Mouse (Mus musculus) liver (tissue): ENCODE data around the gene Vmn1r41.

Source experiments
- DNase-seq: peaks from one replicate; pipeline ENCODE4 v3.0.0-alpha.2; 2020; ENCODE audit warnings: mixed read lengths

Gene Vmn1r41

DNA sequence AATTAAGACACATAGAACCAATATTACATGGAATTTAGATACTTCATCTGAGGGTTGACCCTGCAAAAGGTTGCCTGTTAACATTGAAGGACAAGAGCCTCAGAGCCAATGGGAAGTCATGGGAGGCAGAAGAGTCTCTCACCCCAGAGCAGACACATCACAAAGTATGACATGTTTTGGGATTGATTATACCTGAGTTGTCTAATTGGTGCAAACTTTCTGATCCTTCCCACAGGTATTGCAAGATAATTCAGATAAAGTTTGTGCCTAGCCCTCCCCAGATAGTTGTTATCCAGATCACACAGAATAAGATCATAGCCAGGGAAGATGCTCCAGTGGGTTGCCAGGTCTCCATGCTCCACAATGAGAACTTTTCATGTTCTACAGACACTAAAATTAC, at the start of gene Vmn1r41:
Gene Vmn1r41 (plus strand): TSS at position 301 of the 400 bp plus-strand sequence.
- no peak for DNase-seq

DNA sequence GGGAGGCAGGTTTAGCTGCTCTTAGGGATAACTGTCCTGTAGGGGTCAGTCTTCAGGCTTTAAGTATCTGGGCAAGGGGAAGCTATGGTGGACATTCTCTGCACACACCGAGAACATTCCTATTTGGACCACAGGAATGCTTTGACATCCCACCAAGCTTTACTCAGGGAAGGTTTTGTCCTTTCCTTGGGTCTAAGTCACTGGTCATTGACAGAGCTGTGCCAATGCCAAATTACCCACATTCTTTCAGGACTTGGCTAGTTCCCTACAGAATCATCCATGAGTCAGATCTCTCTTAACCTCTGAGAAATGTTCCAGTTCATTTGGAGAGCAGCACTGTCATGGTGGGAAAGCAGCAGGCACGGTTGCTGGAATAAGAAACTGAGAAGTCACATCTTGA, 33.9 kb upstream of the Vmn1r41 start:
- no peak for DNase-seq

DNA sequence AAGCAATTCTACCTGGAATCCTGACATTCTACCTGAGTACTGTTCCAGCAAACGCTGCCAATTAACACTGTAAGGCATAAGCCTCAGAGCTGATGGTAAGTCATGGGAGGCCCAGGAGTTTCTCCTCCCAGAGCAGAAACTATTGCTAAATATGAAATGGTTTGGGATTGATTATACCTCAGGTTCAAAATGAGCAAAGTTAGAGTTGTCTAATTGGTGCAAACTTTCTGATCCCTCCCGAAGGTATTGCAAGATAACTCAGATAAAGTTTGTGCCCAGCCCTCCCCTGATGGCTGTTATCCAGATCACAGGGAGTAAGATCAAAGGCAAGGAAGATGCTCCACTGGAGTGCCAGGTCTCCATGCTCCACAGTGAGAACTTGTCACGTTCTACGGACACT, 33.3 kb upstream of the Vmn1r41 start, which contains the start of gene Vmn1r40:
Gene Vmn1r40 (plus strand): TSS at position 301 of the 400 bp plus-strand sequence.
- no peak for DNase-seq

DNA sequence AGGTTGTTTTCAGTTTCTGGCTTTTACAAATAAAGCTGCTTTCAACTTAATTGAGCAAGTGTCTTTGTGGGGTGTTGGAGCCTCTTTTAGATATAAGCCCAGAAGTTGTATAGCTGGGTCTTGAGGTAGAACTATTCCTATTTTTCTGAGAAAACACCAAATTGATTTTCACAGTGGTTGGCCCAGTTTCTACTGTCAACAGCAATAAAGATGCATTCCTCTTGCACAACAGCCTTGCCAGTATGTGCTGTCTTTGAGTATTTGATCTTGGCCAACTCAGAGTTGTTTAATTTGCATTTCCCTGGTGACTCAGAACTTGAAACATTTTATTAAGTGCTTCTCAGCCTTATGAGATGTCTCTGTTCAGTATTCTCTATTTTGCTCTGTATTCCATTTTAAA, 22.5 kb upstream of the Vmn1r41 start:
- DNase-seq = no peak

DNA sequence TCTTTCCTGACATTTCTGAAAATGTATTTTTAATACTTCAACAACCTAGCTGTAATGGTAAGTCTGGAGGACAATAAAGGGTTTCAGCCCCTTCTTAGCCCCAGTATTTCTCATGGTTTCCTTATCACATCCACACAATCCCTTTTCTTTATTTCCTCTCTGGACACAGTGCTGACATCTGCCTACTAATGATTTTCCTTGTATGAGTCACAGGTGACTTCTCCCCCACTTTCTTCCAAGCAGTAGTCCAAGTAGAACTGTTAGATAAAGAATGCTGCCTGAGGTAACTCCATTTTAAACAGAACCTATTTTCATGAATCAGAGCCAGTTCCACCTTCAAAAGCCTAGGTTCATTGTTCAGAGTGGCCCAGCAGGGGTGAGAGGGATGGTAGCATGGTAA, 2.2 kb downstream of the Vmn1r41 start:
- DNase-seq = no peak

DNA sequence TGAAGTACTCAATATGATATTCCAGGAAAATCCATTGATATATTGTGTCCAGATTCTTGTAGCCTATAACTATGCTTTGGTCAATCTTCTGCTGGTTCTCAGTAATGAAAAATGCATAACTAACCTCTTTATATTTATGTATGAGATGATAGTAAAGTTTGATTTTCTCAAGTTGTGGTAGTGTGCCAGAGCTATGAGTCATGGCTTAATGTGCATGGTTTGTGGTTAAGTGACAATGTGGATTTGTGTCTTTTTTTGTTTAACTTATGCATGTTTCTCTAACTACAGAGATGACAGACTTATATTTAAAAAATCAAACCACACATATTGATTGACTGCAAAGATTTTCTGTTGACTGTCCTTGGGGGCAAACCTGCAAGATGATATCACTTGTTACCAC, 49.7 kb downstream of the Vmn1r41 start:
- no peak for DNase-seq
